Mouse (Mus musculus): ENCODE measurements around the gene Map4.
A peak's percentile ranks its signal among the peaks of the same experiment; 100 is the strongest.

The Map4 gene

GRCm38 (mm10) chr9:109931257-109932171 is at the start of gene Map4:
Gene Map4 (plus strand): TSS chr9:109931460.
- DNase-seq (ENCODE audit: inconsistent ontology term): peak; percentile 99

GRCm38 (mm10) chr9:109886259-109886658 is 45.0 kb upstream of the Map4 start:
- no peak for DNase-seq (ENCODE audit: inconsistent ontology term)

DNA sequence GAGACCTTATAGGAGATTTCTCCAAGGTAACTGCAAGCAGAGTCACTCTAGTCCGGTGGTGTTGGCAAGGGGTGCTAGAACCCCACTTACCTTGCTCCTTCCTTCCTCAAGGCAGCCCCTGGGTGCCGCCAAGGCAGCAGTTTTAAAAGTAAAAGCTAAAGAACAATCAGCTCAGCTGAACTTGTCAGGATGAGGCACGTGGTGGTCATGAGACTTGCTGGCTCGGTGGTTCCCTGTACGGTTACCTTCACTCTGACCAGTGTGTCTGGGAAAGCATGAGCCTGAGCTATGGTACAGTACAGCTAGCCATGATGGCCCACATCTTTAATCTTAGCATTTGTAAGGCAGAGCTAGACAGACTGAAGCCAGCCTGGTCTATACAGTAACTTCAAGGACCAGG is 43.9 kb upstream of the Map4 start:
- DNase-seq (ENCODE audit: inconsistent ontology term): no peak

DNA sequence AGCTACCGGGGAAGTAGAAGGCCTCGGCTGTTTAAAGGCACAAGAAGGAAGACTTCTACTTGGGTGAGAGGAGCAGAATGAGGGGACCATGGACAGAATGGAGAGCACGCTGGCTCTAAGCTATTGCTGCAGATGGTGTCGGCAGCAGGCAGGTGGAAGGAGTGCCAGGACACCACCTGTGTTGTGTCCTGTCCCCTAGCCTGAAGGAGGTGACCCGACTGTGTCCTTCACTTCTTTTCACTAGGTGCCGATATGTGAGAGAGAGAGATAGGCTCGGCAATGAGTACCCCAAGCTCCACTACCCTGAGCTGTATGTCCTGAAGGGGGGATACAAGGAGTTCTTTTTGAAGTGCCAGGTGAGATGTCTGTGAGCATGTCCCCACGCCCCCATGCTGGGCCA is 39.8 kb upstream of the Map4 start:
- DNase-seq (ENCODE audit: inconsistent ontology term): no peak

DNA sequence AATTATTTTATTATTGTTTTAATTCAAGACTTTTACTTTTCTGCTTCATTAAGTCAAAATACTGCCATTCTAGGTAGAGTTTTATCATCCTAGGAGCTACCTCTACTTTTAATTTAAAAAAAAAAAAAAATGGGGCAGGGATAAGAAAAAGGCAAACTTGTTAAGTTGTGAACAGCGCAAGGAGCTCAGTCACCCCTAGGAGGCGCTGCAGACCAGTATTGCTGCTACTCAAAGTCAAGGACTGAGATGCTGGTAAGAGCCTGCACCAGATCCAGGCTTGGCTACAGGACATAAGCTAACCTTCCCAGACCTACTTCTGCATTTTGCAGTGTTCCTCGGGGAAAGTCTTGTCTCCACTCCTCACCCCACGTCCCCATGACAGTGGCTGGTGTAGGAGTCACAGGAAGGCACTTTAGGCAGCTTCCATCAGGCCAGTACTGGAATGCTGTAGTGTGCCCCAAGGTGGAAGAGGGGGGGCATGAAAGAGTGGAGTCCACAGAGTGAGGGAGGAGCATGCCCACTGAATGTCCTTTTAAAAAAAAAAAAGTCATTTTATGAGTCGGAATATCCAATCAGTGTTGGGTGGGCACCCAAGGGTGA is 38.5 kb upstream of the Map4 start:
- peak; percentile 44 for DNase-seq (ENCODE audit: inconsistent ontology term)

DNA sequence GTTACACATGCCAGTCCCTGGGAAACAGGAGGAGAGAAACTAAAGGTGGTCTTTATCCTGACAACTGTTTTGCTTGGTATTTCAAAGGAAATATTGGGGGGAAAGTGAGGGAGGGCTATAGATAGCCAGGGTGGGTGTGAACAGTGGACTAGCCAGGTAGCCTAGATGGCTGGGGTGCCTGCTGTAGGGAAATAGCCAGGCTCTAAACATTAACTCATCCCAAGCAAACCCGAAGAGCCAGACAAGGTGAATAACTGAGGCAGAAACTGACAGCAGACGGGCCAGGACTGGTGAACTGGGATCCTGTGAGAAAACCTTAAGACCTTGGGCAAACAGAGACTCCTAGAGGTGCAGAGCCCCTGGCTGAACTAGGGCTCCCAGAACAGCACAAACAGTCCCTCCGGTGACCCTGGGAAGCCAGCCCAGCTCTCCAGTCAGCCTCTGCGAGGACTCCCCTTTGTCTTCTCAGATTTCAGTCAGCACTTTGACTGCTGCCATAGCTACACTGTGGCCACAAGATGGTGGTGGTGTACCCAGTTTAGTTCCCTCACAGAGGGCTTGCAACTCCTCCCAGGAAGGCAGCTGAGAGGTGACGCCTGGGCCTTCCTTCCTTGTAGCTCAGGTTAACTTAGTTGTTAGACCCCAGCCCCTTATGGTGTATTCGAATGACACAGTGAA is 36.7 kb upstream of the Map4 start:
- peak; percentile 76 for DNase-seq (ENCODE audit: inconsistent ontology term)

DNA sequence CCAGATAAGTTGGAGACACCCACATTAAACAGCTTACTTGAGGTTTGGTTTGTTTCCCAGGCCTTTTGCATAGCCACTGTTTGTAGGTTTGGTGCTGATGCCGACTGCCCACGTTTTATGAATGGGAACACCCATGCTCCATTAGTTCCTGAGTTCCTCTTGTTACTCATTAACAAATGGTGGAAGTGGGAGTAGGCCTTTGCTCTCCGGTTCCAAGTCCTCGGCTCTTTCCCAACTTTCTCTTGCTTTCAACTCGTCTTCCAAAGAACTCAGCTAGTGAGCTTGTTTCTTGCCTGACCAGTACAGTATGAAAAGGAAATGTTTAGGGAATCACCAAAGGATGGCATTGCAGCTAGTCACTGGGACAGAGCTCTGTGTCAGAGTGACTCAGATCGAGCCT is 35.7 kb upstream of the Map4 start:
- peak; percentile 60 for DNase-seq (ENCODE audit: inconsistent ontology term)

DNA sequence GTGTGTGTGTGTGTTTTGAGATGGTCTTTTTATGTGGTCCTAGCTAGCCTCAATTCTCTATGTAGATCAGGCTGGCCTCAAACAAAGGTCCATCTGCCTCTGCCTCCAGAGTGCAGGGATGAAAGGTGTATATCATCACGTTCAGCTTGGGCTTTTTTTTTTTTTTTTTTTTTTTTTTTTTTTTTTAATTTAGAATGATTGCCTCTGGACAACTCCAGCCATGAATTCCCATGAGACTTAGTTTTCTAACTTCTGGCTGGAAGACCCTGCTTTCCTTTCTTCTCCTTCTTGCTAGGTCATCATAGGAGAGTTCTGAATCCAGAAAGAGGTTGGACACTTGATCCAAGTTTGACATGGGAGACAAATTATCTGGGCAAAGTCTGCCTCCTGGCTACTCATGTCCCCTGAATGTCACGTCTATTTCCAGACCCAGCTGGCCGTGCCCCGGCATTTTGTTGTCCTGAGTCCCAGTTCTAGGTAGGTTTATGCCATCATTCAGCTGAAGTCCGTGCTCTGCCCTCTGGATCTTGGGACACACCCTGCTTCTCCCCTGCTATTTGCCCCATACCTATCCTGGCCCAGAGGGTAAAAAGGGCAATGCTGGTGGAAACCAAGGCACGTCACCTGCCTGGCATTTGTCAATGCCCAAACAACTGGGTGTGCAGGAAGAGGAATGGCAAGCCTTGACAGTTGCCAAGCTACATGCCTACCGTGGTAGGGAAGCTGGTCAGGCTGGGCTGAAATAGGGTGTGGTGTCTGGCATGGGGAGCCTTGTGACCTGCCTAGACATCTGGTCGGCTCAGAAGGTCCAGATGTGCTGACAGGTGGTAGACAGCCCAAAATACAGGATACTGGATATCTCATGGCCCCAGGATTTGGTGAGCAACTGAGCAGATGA is 34.8 kb upstream of the Map4 start:
- DNase-seq (ENCODE audit: inconsistent ontology term): no peak

- DNase-seq (ENCODE audit: inconsistent ontology term): no peak
These were observed 33.2 kb upstream of the Map4 start for GRCm38 (mm10) chr9:109898027-109898426.

DNA sequence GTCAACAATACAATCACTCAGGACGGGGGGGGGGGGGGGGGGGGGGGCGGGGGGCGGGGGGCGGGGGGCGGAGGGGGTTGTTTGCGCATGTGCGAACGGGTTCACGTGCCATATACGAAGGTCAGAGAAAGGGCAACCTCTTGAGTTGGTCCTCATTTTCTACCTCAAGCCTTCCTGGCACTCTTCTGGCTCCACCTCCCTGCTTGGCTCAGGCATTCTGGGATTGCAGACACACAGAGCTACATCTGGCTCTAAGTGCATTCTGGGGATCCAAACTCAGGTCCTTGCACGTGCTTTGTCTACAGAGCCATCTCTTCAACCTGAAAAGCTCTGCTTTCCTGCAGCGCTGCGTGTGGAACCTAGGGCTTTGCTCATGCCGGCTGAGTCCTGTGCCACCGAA is 31.9 kb upstream of the Map4 start:
- DNase-seq (ENCODE audit: inconsistent ontology term): no peak

- DNase-seq (ENCODE audit: inconsistent ontology term): no peak
These were observed 31.5 kb upstream of the Map4 start for GRCm38 (mm10) chr9:109899774-109900173.

GRCm38 (mm10) chr9:109900604-109901003 is 30.7 kb upstream of the Map4 start:
- no peak for DNase-seq (ENCODE audit: inconsistent ontology term)

DNA sequence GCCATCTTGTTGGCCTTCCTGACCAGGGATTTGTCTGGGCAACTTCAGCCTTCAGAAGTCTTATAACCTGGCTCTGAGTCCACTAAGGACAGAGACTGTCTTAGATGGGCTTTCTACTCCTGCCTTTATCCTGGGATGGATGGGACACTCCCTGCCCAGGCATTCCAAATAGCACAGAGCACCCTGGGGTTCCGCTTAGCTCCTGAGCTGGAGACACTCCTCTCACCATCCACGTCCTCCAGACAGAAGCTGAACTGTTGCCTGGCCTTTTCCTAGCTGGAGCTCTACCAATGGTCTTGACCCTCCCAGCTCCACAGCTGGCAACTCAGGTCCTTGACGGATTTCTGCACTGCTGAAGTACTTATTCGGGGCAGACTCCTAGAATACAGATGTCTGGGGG is 29.0 kb upstream of the Map4 start:
- DNase-seq (ENCODE audit: inconsistent ontology term): no peak

DNA sequence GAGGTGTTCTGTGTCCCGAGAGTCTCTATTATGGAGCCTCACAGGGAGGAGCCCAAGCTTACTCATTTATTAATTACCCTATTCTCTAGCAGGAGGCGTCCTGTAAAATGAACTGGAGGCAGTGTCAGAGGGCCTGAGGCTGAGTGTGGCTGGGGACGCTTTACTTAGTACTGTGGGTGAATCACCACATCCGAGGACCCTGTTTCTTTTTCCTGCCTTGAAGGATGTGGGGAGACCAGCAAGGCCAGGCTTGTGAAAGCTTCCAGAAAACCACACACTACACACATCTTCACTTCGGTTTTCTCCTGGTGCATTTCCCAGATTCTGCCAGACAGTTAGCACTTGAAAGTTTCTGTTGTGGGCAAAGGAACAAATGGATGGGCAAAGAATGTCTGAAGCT is 28.5 kb upstream of the Map4 start:
- peak; percentile 21 for DNase-seq (ENCODE audit: inconsistent ontology term)

DNA sequence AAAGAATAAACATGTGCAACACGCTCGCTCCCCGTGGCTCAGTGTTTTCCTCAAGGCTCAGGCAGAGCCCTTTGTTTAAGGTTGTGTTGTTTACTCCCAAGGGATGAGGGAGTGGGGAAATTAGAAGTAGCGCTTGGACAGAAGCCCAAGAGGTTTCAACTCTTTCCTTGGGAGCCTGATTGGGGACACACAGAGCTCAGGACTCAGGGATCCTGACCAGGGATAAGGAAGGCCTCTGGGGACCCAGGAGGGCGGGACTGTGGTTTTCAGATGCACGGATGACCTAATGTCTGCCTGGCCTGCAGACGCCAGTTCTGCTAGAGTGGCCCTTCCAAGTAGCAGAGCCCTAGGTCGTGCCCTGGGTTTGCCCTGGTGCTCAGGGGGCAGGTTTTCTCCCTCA is 24.0 kb upstream of the Map4 start:
- DNase-seq (ENCODE audit: inconsistent ontology term): peak; percentile 41

DNA sequence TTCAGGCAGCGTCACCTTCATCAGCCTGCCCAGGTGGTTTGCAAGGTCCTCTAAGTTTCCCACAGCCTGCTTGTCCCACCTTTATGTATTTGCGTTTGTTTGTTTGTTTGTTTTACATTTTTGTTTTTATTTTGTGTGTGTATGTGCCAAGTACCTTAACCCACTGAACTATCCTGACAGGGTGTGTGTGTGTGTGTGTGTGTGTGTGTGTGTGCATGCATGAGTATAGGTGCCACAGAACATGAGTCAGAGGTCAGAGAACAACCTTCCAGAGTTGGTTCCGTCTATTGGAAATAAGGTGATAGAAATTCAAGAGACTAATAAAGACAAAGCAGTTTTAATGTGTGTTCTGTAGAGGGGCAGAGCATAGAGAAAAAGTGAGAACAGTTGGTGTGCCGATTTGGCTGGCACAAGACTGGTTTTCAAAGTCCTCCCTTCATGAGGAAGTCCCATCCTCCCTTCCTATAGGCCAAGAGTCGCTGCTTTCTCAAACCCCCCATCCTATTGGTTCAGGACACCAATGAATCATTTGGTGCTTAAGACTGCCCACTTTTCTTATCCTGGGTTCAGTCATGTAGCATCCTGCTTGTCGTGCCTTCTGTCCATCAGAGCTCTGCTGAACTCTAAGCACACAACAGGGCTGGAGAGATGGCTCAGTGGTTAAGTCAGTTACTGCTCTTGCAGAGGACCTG is 23.3 kb upstream of the Map4 start:
- no peak for DNase-seq (ENCODE audit: inconsistent ontology term)

DNA sequence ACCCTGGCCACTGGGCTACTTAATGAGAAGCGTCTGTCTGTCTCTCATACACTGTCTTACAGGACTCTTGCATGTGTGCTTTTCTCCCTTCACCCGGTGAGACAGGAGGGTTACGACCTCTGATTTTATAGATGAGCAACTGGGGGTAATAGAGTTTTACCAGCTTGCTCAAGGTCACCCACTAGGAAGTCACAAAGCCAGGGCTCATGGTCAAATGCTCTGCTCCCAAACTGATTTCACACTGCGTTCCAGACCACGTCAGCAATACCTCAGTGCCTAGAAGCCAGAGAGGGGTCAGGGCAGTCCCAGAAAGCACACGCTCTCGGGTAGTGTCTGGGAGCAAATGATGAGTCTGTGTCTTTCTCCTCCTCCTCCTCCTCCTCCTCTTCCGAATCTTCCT is 22.2 kb upstream of the Map4 start:
- no peak for DNase-seq (ENCODE audit: inconsistent ontology term)

DNA sequence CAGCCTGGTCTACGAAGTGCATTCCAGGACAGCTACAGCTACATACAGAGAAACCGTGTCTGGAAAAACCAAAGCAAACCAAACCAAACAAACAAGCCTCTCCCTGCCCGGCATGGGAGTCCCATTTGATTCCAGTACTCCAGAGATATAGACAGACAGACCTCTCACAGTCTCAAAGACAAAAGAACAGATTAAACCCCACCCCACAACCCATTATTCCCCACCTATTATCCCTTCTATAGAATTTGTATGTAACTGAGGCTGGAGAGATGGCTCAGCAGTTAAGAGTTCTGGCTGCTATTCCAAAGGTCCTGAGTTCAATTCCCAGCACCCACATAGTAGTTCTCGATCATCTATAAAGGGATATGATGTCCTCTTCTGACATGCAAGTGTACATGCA is 21.3 kb upstream of the Map4 start:
- DNase-seq (ENCODE audit: inconsistent ontology term): no peak

DNA sequence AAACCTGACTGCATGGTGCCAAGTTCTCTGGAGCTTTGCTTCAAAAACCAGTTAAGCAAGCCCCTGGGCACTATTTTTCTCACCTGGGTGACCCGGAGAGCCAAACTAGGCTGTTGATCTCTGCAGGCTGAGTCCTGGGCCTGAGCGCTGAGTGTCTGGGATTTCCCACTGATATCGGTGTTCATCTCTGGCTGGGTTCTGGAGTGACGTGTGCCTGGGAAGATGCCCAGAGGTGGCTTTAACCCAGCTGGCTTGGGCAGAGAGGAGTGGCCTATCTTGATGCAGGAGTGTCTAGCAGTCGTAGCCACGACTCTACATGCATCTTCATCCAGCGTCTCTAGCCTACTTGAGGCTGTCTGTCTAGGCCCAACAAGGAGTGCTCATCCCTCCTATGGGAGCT is 19.5 kb upstream of the Map4 start:
- peak; percentile 53 for DNase-seq (ENCODE audit: inconsistent ontology term)

DNA sequence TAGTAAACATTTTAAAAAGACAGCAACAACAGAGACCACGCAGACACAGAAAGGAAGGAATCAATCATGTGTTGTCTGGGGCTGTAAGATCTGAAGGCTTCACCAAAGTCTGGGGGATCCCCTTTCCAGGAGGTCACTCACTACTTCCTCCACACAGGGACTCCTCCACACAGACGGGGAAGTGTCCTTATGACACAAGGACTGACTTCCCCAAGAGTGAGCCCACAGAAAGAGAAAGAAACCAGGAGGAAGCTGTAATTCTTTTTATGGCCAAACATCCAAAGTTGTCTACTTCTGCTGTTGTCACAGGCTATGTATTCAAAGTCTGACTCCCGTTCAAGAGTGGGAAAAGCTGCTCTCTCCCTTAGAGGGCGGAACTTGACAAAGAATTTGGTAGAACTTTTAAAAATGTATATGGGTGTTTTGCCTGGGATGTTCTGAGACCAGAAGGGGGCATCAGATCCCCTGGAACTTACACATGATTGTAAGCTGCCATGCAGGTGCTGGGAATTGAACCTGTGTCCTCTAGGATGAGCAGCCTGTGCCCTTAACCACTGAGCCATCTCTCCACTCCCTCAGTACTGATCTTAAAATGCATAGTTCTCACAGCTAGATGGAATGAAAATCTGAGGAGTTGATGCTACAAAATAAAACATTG is 16.9 kb upstream of the Map4 start:
- DNase-seq (ENCODE audit: inconsistent ontology term): no peak

DNA sequence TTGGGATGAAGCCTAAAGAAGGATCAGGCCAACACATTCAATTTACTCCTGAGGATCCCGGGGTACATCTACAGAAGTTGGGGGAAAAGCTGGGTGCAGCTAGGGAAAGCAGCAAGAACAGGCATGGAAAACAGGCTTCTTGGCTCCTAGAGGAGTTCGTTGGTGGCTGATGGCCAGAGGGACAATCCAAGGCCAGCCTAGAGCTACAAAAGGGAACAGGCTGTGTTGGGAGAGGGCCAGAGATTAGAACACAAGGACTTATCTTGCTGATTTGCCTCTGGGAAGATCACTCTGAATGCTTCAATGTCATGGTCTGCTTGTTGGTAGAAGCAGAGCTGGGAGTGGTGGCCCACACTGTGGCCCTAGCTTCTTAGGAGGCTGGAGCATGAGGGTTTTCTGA is 13.3 kb upstream of the Map4 start:
- DNase-seq (ENCODE audit: inconsistent ontology term): no peak

Measured in Muller cell, postnatal 12 days (primary cell).